Mouse (Mus musculus): ENCODE measurements around the gene Olfr994.

GRCm38 (mm10) chr2:85442546-85442945, 6.3 kb upstream of the Olfr994 start:
- TF ChIP-seq CTCF (IDR thresholded peaks at IDR 0.05; ENCODE audit: borderline replicate concordance, extremely low read depth, insufficient read depth, insufficient read length) (no peak), POLR2A (IDR thresholded peaks at IDR 0.05; ENCODE audit: borderline replicate concordance, extremely low read depth, insufficient read depth, insufficient read length, poor library complexity, severe bottlenecking) (no peak)

Data from brain, embryonic 14.5 days (tissue).